Mouse (Mus musculus) cerebellum, postnatal 10 days (tissue): ENCODE results near the gene Tfr2.
"Not testable (repeated sequence)": the region's sequence is repeated elsewhere in the genome, so short reads cannot be mapped to it uniquely, and the experiment has no call there.

Source experiments
- DNase-seq, 2 experiments: peaks; one replicate each; pipeline ENCODE4 v3.0.0; 2021; ENCODE audit warnings: mixed read lengths in 2 of 2

Gene Tfr2

DNA sequence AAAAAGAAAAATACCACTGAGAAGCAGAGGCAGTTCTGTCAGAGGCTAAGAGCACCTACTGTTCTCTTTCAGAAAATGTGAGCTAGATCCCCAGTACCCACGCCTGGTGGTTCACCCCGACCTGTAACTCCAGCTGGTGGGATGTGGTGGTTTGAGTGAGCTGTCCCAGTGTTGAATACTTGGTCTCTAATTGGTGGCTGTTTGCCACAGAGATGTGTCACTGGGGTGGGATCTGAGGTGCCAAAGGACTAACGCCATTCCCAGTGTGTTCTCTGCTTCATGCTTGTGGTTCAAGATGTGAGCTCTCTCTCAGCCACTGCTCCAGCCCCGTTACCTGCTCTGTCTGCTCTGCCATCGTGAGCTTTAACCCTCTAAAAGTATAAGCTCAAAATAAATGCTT is 20.9 kb downstream of the Tfr2 start:
- no peak for DNase-seq

DNA sequence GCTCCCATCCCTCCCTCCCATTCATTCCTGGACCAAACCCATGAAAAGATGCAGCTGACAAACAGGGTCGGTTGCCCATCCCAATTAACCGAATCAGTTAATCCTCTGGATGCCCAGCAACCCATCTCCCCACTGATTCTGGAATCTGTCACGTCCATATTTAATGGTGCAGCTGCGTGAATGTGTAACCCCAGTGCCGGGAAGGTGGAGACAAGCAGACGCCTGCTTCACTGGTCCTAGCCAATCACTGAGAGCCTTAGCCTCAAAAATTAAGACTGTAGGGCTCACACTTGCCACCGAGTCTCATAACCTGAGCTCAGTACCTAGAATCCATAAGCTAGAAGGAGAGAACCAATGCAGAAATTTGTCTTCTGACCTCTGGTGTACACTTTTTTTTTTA is 26.3 kb downstream of the Tfr2 start:
- no peak for DNase-seq

- DNase-seq: no peak
Measured at GRCm38 (mm10) chr5:137596601-137597261, 27.1 kb downstream of the Tfr2 start.

DNA sequence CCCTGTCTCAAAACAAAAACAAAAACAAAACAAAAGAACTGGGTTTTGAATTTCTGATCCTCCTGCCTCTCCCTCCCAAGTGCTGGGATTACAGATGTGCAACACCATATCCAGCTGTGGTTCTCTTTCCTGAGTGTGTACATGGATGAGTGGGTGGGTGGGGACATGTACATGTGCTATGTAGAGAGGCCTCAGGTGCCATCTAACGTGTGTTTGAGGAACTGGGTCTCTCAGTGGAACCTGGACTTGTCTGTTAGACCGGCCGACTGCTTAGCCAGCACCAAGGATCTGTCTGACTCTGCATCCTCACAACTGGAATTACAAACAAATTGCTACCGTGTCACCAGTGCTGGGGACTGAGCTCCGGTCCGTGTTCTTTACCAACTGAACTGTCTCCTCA is 28.0 kb downstream of the Tfr2 start:
- no peak for DNase-seq

GRCm38 (mm10) chr5:137598100-137598826 is 28.6 kb downstream of the Tfr2 start:
- no peak for DNase-seq

- no peak for DNase-seq
Measured at GRCm38 (mm10) chr5:137599600-137599999, 30.0 kb downstream of the Tfr2 start.

DNA sequence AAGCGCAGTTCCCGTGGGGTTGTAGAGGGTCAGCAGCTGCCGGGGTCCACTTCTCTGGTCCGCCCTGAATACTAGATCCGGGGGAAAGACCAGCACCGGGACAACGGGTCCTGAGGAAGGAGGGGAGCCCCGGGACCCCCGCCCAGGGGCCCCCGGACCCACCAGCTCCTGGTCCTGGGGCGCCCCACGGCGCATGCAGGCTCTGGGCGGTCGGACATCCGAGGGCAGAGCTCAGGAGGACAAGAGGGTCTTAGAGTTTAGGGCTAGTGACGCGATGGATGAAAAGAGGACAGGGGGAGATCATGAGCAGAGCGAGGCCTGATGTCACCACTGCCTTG is 30.6 kb downstream of the Tfr2 start:
- no peak for DNase-seq

DNA sequence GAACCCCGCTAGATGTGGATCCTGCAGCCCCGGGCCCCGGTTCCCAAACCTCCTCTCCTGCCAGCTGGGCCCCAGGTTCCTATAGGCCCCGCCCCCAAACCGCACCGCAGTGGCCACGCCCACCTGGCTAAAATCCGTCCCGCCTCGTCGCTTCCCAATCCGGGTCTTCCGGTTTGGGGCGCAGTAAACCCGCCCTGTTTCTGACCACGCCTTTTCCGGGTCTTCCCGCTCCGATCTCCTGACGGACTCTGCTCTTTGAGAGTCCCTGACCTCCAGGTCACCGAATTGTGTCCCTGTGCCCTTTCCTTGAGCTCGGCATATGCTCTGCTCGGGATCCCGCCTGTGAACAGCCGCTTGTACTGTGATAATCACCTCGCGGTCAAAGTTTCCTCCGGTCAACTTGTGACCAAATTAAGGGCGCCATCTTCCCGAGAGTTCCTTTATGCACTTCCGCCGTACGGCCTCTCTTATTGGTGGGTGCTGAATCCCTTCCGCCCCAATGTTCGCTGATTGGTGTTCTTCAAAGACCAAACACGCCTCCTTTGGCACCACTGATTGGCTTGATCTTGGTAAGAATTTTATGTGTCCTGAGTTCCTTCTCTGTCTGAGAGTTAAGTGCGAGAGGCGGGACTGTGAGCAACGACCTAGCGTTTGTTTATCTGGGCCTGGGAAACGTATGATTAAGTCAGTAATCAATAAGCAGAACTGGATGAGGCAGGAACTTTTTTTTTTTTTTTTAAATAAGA is 31.2 kb downstream of the Tfr2 start, which contains the start of gene Mospd3:
Gene Mospd3 (minus strand): TSS at position 440 of the 746 bp plus-strand sequence.
- DNase-seq: peak; percentile 98

DNA sequence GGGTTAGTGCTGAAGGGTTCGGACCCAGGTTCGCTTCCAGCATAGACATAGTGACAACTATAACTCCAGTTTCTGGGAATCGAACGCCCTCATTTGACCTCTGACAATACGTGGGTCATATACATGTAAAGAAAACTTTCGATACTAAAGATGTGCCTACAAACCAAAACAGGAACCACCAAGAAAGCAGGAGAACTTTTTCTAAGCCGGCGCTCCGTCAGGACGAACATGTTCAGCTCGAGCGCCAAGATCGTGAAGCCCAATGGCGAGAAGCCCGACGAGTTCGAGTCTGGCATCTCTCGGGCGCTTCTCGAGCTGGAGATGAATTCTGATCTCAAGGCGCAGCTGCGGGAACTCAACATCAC is 31.7 kb downstream of the Tfr2 start:
- peak; percentile 45 to 52 for DNase-seq

GRCm38 (mm10) chr5:137607860-137608653 is 38.4 kb downstream of the Tfr2 start:
- no peak for DNase-seq

- no peak for DNase-seq
Measured at GRCm38 (mm10) chr5:137608654-137609190, 39.1 kb downstream of the Tfr2 start.

DNA sequence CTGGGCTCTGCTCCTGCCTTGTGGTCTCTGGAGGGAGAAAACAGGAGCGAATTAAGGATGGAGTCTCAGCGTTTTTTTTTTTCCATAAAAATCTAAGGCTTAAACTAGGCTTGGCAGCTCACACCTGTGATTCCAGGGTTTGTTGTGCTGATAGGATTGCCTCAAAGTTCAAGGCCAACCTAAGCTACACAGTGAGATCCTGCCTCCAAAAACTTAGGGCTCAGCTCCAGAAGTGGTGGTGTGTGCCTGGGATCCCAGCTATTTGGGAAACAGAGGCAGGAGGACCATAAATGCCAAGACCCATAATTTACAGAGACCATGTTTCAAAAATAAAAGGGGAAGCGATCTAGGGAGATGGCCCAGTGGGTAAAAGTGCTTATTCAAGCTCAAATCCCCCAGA is 39.7 kb downstream of the Tfr2 start:
- DNase-seq: no peak

- no peak for DNase-seq
Measured at GRCm38 (mm10) chr5:137610056-137610455, 40.4 kb downstream of the Tfr2 start.

DNA sequence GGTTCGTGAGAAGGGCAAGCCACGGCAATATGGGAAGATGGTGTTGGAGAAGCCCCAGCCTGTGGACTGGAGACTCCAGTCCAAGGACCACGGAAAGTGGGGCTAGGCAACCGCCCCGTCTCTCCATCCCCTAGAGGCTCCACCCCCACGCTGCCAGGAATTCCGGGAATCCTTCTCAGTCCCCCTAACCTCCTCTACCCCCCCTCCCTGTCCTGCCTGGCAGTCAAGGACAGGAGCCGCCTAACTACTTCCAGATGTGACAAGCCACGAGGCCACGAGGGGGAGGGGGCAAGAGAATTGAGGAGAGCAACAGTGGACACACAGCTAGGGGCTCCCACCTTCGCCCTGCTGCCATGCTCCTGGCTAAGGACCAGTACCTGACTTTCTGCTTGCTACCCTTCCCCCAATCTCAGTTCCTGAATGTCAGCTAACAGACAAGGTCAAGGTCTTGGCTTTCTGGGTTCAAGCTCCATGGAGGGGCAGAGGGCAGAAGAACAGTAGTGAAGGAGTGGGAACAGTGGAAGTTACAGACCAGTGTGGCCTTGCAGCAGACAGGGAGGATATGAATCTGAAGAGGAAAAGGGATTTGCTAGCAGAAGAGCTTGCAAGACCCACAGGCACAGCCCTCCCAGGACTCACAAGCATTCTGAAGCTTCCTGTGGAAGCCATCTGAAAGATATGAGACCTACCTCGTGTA is 41.1 kb downstream of the Tfr2 start:
- no peak for DNase-seq

- DNase-seq: peak in 1 of 2 experiments; percentile 32
Measured at GRCm38 (mm10) chr5:137611245-137611602, 41.6 kb downstream of the Tfr2 start.

DNA sequence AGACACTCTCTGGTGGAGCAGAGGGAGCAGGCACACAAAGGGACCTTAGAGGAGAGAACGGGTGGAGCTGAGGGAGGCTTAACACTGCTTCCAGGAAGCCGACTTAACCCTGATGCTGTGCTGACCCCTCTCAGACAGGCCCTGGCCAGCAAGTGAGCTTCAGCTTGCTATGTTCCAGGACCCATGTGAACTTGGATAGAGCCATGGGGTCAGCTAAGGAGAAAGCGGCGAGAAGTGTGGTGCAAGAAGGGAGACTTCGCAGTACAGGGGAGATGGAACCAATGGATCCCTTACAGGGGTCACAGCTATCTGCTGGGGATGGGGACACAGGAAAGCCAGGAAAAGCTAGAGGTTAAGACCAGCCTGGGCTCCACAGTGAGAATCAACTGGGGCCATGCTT is 43.4 kb downstream of the Tfr2 start:
- DNase-seq: no peak

DNA sequence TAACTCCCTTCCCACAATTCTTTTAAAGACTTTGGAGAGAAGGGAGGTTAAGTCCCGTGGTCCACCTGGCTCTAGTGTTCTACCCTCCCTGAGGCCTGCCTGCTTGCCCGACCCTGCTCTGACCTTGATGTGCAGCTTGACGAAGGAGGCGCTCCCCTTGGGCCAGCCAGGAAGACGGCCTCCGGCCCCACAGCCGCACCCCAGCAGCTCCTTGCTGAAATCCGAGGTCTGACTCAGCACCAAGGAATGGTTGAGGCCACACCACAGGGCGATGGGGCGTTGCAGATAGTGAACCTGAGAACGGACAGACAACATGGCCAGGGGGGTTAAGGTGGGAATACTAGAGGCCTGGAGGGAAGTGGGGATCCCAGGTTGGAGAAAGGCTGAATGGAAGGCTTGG is 43.9 kb downstream of the Tfr2 start, which contains the start of gene Pcolce:
Gene Pcolce (minus strand): TSS at position 235 of the 400 bp plus-strand sequence.
- DNase-seq: no peak

- DNase-seq: not testable (repeated sequence)
Measured at GRCm38 (mm10) chr5:137614921-137615320, 45.3 kb downstream of the Tfr2 start.

DNA sequence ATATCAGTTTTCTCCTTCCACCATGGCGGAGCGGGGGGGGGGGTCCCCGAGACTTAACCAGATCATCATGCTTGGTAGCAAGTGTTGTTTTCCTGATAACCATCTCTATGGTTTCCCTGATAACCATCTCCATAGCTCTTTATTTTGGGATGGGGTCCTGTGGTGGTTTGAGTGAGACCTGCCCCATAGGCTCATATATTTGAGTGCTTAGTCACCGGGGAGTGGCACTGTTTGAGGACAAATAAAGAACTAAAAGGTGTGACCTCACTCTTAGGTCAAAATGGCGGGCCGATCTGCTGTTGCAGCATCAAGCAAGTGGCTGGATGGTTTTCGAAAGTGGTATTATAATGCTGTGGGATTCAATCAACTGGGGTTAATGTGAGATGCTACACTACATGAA is 45.7 kb downstream of the Tfr2 start:
- DNase-seq: no peak

- no peak for DNase-seq
Measured at GRCm38 (mm10) chr5:137623937-137624530, 54.4 kb downstream of the Tfr2 start.

DNA sequence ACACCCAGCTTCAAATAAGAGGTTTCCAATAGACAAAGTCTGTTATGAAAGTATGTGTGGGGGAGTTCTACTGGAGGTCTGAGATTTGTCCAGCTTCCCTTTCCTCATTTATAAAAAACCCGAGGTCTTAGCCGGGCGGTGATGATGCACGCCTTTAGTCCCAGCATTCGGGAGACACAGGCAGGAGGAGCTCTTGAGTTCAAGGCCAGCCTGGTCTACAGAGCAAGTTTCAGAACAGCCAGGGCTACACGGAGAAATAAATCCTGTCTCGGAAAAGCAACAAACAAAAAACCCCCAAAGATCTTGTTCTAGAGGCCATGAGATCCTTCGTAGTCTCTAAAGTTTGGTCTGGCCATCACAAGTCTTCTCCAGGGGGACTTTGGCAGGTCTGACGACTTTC is 58.4 kb downstream of the Tfr2 start:
- DNase-seq: no peak
